Mouse (Mus musculus): ENCODE measurements at regions not wholly inside any gene's neighbourhood (a gene's known extent, or its start where the extent isn't known, plus 50 kb on each side); places are given as distances from the start of the nearest gene placed in this dataset.

- no peaks in the 10 kb centered on the region for H3K4me1 ChIP-seq (replicated peaks; ENCODE audit: control insufficient read depth in 2 of 2, insufficient read depth in 2 of 2, low read length in 1 of 2)
- H3K4me2 ChIP-seq (ENCODE audit: low read depth), result no peak overlapping the region
- DNase-seq (ENCODE audit: low read depth in 3 of 3, low spot score in 3 of 3), result no peak
- no peak overlapping the region for H3K27ac ChIP-seq
- 32% methylated on average over 8 of the region's 8 CpGs for WGBS (ENCODE audit: insufficient replicate concordance)
- TF ChIP-seq CTCF (IDR thresholded peaks at IDR 0.05; ENCODE audit: low read depth), result no peak
- no peak for TF ChIP-seq EP300 (IDR thresholded peaks at IDR 0.05; ENCODE audit: low read depth)
- H3K4me3 ChIP-seq (ENCODE audit: insufficient read depth in 1 of 2, low read depth in 2 of 2, low read length in 2 of 2), result no peak overlapping the region
- H3K9ac ChIP-seq (replicated peaks), result no peak overlapping the region
- H3K36me3 ChIP-seq (replicated peaks; ENCODE audit: control insufficient read depth, insufficient read depth, low read depth), result no peaks in the 10 kb centered on the region
- ATAC-seq (ENCODE audit: insufficient read depth), result no peak
- no peaks in the 10 kb centered on the region for H3K9me3 ChIP-seq (ENCODE audit: control insufficient read depth, low read length)
- no peaks in the 10 kb centered on the region for H3K27me3 ChIP-seq (ENCODE audit: control insufficient read depth, insufficient read depth, low read length)
Measured at GRCm38 (mm10) chr9:61723021-61723581, 191.2 kb downstream of the Rplp1 start.

DNA sequence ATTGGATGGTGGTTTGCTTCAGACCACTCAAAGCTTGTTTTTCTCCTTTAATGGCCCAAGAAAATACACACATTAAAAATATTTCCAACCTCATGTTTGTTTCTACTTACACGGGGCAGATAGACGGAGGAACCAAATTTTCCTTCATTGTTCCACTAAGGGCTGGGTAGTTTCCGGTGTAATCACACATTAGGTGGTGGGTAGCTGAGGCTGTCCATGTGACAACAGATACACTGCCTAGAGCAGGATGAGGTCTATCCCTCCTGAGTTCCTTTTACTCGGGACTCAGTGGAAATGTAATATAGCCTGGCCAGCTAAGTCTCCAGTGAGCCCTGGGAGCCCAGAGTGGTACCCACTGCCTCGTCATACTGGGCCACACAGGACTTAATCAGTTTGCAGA lies 192.5 kb downstream of the Rplp1 start:
- H3K9ac ChIP-seq (replicated peaks), result no peak overlapping the region
- no peaks in the 10 kb centered on the region for H3K4me1 ChIP-seq (replicated peaks; ENCODE audit: control insufficient read depth in 2 of 2, insufficient read depth in 2 of 2, low read length in 1 of 2)
- H3K27me3 ChIP-seq (ENCODE audit: control insufficient read depth, insufficient read depth, low read length), result no peaks in the 10 kb centered on the region
- no peak overlapping the region for H3K4me2 ChIP-seq (ENCODE audit: low read depth)
- H3K9me3 ChIP-seq (ENCODE audit: control insufficient read depth, low read length), result no peaks in the 10 kb centered on the region
- H3K4me3 ChIP-seq (ENCODE audit: insufficient read depth in 1 of 2, low read depth in 2 of 2, low read length in 2 of 2), result no peak overlapping the region
- H3K36me3 ChIP-seq (replicated peaks; ENCODE audit: control insufficient read depth, insufficient read depth, low read depth), result no peaks in the 10 kb centered on the region
- WGBS (ENCODE audit: insufficient replicate concordance), result 59% methylated on average over 5 of the region's 5 CpGs
- no peak overlapping the region for H3K27ac ChIP-seq
- DNase-seq (ENCODE audit: low read depth in 3 of 3, low spot score in 3 of 3) (no peak), ATAC-seq (ENCODE audit: insufficient read depth) (no peak)
- TF ChIP-seq CTCF (IDR thresholded peaks at IDR 0.05; ENCODE audit: low read depth) (no peak), EP300 (IDR thresholded peaks at IDR 0.05; ENCODE audit: low read depth) (no peak)

- no peak overlapping the region for H3K4me3 ChIP-seq (ENCODE audit: insufficient read depth in 1 of 2, low read depth in 2 of 2, low read length in 2 of 2)
- no peaks in the 10 kb centered on the region for H3K4me1 ChIP-seq (replicated peaks; ENCODE audit: control insufficient read depth in 2 of 2, insufficient read depth in 2 of 2, low read length in 1 of 2)
- DNase-seq (ENCODE audit: low read depth in 3 of 3, low spot score in 3 of 3) (no peak), ATAC-seq (ENCODE audit: insufficient read depth) (no peak)
- no peaks in the 10 kb centered on the region for H3K27me3 ChIP-seq (ENCODE audit: control insufficient read depth, insufficient read depth, low read length)
- WGBS (ENCODE audit: insufficient replicate concordance), result 49% methylated on average over 4 of the region's 4 CpGs
- H3K9me3 ChIP-seq (ENCODE audit: control insufficient read depth, low read length), result no peaks in the 10 kb centered on the region
- TF ChIP-seq EP300 (IDR thresholded peaks at IDR 0.05; ENCODE audit: low read depth), result no peak
- no peak for TF ChIP-seq CTCF (IDR thresholded peaks at IDR 0.05; ENCODE audit: low read depth)
- H3K9ac ChIP-seq (replicated peaks), result no peak overlapping the region
- H3K36me3 ChIP-seq (replicated peaks; ENCODE audit: control insufficient read depth, insufficient read depth, low read depth), result no peaks in the 10 kb centered on the region
- no peak overlapping the region for H3K27ac ChIP-seq
- no peak overlapping the region for H3K4me2 ChIP-seq (ENCODE audit: low read depth)
Measured at GRCm38 (mm10) chr9:61721071-61721470, 193.3 kb downstream of the Rplp1 start.

GRCm38 (mm10) chr9:61720206-61720605 lies 194.1 kb downstream of the Rplp1 start:
- no peak for ATAC-seq (ENCODE audit: insufficient read depth)
- H3K4me2 ChIP-seq (ENCODE audit: low read depth), result no peak overlapping the region
- WGBS (ENCODE audit: insufficient replicate concordance), result 50% methylated on average over 5 of the region's 5 CpGs

GRCm38 (mm10) chr9:61716751-61717150 lies 197.6 kb downstream of the Rplp1 start:
- ATAC-seq (ENCODE audit: insufficient read depth) (no peak), DNase-seq (ENCODE audit: low read depth in 3 of 3, low spot score in 3 of 3) (no peak)
- no peaks in the 10 kb centered on the region for H3K36me3 ChIP-seq (replicated peaks; ENCODE audit: control insufficient read depth, insufficient read depth, low read depth)
- H3K4me2 ChIP-seq (ENCODE audit: low read depth), result no peak overlapping the region
- no peak overlapping the region for H3K27ac ChIP-seq
- no peaks in the 10 kb centered on the region for H3K27me3 ChIP-seq (ENCODE audit: control insufficient read depth, insufficient read depth, low read length)
- 54% methylated on average over 4 of the region's 4 CpGs for WGBS (ENCODE audit: insufficient replicate concordance)
- no peaks in the 10 kb centered on the region for H3K4me1 ChIP-seq (replicated peaks; ENCODE audit: control insufficient read depth in 2 of 2, insufficient read depth in 2 of 2, low read length in 1 of 2)
- no peak overlapping the region for H3K4me3 ChIP-seq (ENCODE audit: insufficient read depth in 1 of 2, low read depth in 2 of 2, low read length in 2 of 2)
- no peaks in the 10 kb centered on the region for H3K9me3 ChIP-seq (ENCODE audit: control insufficient read depth, low read length)
- TF ChIP-seq CTCF (IDR thresholded peaks at IDR 0.05; ENCODE audit: low read depth), result no peak
- no peak for TF ChIP-seq EP300 (IDR thresholded peaks at IDR 0.05; ENCODE audit: low read depth)
- H3K9ac ChIP-seq (replicated peaks), result no peak overlapping the region

More at GRCm38 (mm10) chr9:61720206-61720605, 194.1 kb downstream of the Rplp1 start:
- Histone ChIP-seq H3K36me3 (replicated peaks; ENCODE audit: control insufficient read depth, insufficient read depth, low read depth) (no peaks in the 10 kb centered on the region), H3K9ac (replicated peaks) (no peak overlapping the region), H3K9me3 (ENCODE audit: control insufficient read depth, low read length) (no peaks in the 10 kb centered on the region), H3K4me3 (ENCODE audit: insufficient read depth in 1 of 2, low read depth in 2 of 2, low read length in 2 of 2) (no peak overlapping the region), H3K27me3 (ENCODE audit: control insufficient read depth, insufficient read depth, low read length) (no peaks in the 10 kb centered on the region), H3K27ac (no peak overlapping the region), H3K4me1 (replicated peaks; ENCODE audit: control insufficient read depth in 2 of 2, insufficient read depth in 2 of 2, low read length in 1 of 2) (no peaks in the 10 kb centered on the region)
- TF ChIP-seq CTCF (IDR thresholded peaks at IDR 0.05; ENCODE audit: low read depth) (no peak), EP300 (IDR thresholded peaks at IDR 0.05; ENCODE audit: low read depth) (no peak)
- DNase-seq (ENCODE audit: low read depth in 3 of 3, low spot score in 3 of 3), result no peak
